Mouse (Mus musculus): Measurements from ENCODE around the gene Fam84b. TPM values are rescaled to one million over a fixed set of nuclear protein-coding genes. Genes with fewer than 3 reads are reported as not detected.
A peak's percentile ranks its signal among the peaks of the same experiment; 100 is the strongest.

Gene Fam84b
- polyA plus RNA-seq, 2 experiments: 5.4 to 9.7 TPM

GRCm38 (mm10) chr15:60822803-60823619, 30.6 kb downstream of the Fam84b start:
- H3K27ac ChIP-seq (replicated peaks; ENCODE audit: low read depth, low read length): peak overlapping the region; percentile 67
- 2% methylated on average over 67 of the region's 68 CpGs for WGBS
- peak overlapping the region; percentile 100 for H3K4me2 ChIP-seq (replicated peaks; ENCODE audit: low read depth, low read length, severe bottlenecking)
- TF ChIP-seq POLR2A (IDR thresholded peaks at IDR 0.05; ENCODE audit: borderline replicate concordance, extremely low read depth, insufficient read depth, insufficient read length): no peak
- no peaks in the 10 kb centered on the region for H3K9me3 ChIP-seq (ENCODE audit: control insufficient read depth, low read length)
- no peaks in the 10 kb centered on the region for H3K27me3 ChIP-seq (ENCODE audit: control insufficient read depth, insufficient read depth, low read length)
- H3K36me3 ChIP-seq (ENCODE audit: control insufficient read depth, insufficient read depth, low read length): no peaks in the 10 kb centered on the region
- peak overlapping the region; percentile 57 for H3K9ac ChIP-seq (ENCODE audit: low read depth, low read length, severe bottlenecking)
- H3K4me1 ChIP-seq (ENCODE audit: control insufficient read depth, insufficient read depth, low read length): peaks cover 8% of the 10 kb centered on the region
- peak overlapping the region; percentile 72 for H3K4me3 ChIP-seq (replicated peaks; ENCODE audit: low read length)
- DNase-seq (ENCODE audit: low spot score) (peak; percentile 75), ATAC-seq (ENCODE audit: low FRiP score, low read depth) (peak; percentile 76)

- no peaks in the 10 kb centered on the region for H3K27me3 ChIP-seq (ENCODE audit: control insufficient read depth, insufficient read depth, low read length)
- DNase-seq (ENCODE audit: low spot score): peak; percentile 45
- no peaks in the 10 kb centered on the region for H3K36me3 ChIP-seq (ENCODE audit: control insufficient read depth, insufficient read depth, low read length)
- no peaks in the 10 kb centered on the region for H3K9me3 ChIP-seq (ENCODE audit: control insufficient read depth, low read length)
- no peak for TF ChIP-seq POLR2A (IDR thresholded peaks at IDR 0.05; ENCODE audit: borderline replicate concordance, extremely low read depth, insufficient read depth, insufficient read length)
- H3K27ac ChIP-seq (replicated peaks; ENCODE audit: low read depth, low read length): peak overlapping the region; percentile 67
- no peak for ATAC-seq (ENCODE audit: low FRiP score, low read depth)
- H3K4me2 ChIP-seq (replicated peaks; ENCODE audit: low read depth, low read length, severe bottlenecking): peak overlapping the region; percentile 100
- 1% methylated on average over 10 of the region's 10 CpGs for WGBS
- H3K4me1 ChIP-seq (ENCODE audit: control insufficient read depth, insufficient read depth, low read length): peaks cover 8% of the 10 kb centered on the region
- H3K4me3 ChIP-seq (replicated peaks; ENCODE audit: low read length): peak overlapping the region; percentile 72
- peak overlapping the region; percentile 57 for H3K9ac ChIP-seq (ENCODE audit: low read depth, low read length, severe bottlenecking)
Observed at GRCm38 (mm10) chr15:60822101-60822802, 31.3 kb downstream of the Fam84b start.

GRCm38 (mm10) chr15:60818500-60818899, 35.1 kb downstream of the Fam84b start:
- H3K9ac ChIP-seq (ENCODE audit: low read depth, low read length, severe bottlenecking): no peak overlapping the region
- no peak overlapping the region for H3K27ac ChIP-seq (replicated peaks; ENCODE audit: low read depth, low read length)
- 81% methylated on average over 1 of the region's 1 CpGs for WGBS
- ATAC-seq (ENCODE audit: low FRiP score, low read depth) (no peak), DNase-seq (ENCODE audit: low spot score) (no peak)
- TF ChIP-seq POLR2A (IDR thresholded peaks at IDR 0.05; ENCODE audit: borderline replicate concordance, extremely low read depth, insufficient read depth, insufficient read length): no peak
- H3K4me3 ChIP-seq (replicated peaks; ENCODE audit: low read length): no peak overlapping the region
- H3K9me3 ChIP-seq (ENCODE audit: control insufficient read depth, low read length): no peaks in the 10 kb centered on the region
- no peaks in the 10 kb centered on the region for H3K27me3 ChIP-seq (ENCODE audit: control insufficient read depth, insufficient read depth, low read length)
- H3K4me2 ChIP-seq (replicated peaks; ENCODE audit: low read depth, low read length, severe bottlenecking): no peak overlapping the region
- peaks cover 8% of the 10 kb centered on the region for H3K4me1 ChIP-seq (ENCODE audit: control insufficient read depth, insufficient read depth, low read length)
- no peaks in the 10 kb centered on the region for H3K36me3 ChIP-seq (ENCODE audit: control insufficient read depth, insufficient read depth, low read length)

- Histone ChIP-seq H3K9me3 (ENCODE audit: control insufficient read depth, low read length) (no peaks in the 10 kb centered on the region), H3K4me2 (replicated peaks; ENCODE audit: low read depth, low read length, severe bottlenecking) (no peak overlapping the region), H3K27ac (replicated peaks; ENCODE audit: low read depth, low read length) (no peak overlapping the region), H3K9ac (ENCODE audit: low read depth, low read length, severe bottlenecking) (no peak overlapping the region), H3K36me3 (ENCODE audit: control insufficient read depth, insufficient read depth, low read length) (no peaks in the 10 kb centered on the region), H3K27me3 (ENCODE audit: control insufficient read depth, insufficient read depth, low read length) (no peaks in the 10 kb centered on the region), H3K4me1 (ENCODE audit: control insufficient read depth, insufficient read depth, low read length) (peaks cover 4% of the 10 kb centered on the region), H3K4me3 (replicated peaks; ENCODE audit: low read length) (no peak overlapping the region)
- no peak for ATAC-seq (ENCODE audit: low FRiP score, low read depth)
- 77% methylated on average over 1 of the region's 1 CpGs for WGBS
- no peak for DNase-seq (ENCODE audit: low spot score)
- TF ChIP-seq POLR2A (IDR thresholded peaks at IDR 0.05; ENCODE audit: borderline replicate concordance, extremely low read depth, insufficient read depth, insufficient read length): no peak
Observed at GRCm38 (mm10) chr15:60816478-60816877, 37.1 kb downstream of the Fam84b start.

- Histone ChIP-seq H3K9ac (ENCODE audit: low read depth, low read length, severe bottlenecking) (no peak overlapping the region), H3K4me2 (replicated peaks; ENCODE audit: low read depth, low read length, severe bottlenecking) (no peak overlapping the region), H3K27ac (replicated peaks; ENCODE audit: low read depth, low read length) (no peak overlapping the region), H3K36me3 (ENCODE audit: control insufficient read depth, insufficient read depth, low read length) (no peaks in the 10 kb centered on the region), H3K4me1 (ENCODE audit: control insufficient read depth, insufficient read depth, low read length) (no peaks in the 10 kb centered on the region), H3K4me3 (replicated peaks; ENCODE audit: low read length) (no peak overlapping the region), H3K9me3 (ENCODE audit: control insufficient read depth, low read length) (no peaks in the 10 kb centered on the region), H3K27me3 (ENCODE audit: control insufficient read depth, insufficient read depth, low read length) (no peaks in the 10 kb centered on the region)
- ATAC-seq (ENCODE audit: low FRiP score, low read depth) (no peak), DNase-seq (ENCODE audit: low spot score) (no peak)
- 80% methylated on average over 3 of the region's 3 CpGs for WGBS
- TF ChIP-seq POLR2A (IDR thresholded peaks at IDR 0.05; ENCODE audit: borderline replicate concordance, extremely low read depth, insufficient read depth, insufficient read length): no peak
Observed at GRCm38 (mm10) chr15:60814542-60814941, 39.0 kb downstream of the Fam84b start.

All from limb, embryonic 14.5 days (tissue).